Mouse (Mus musculus) stomach, embryonic 16.5 days (tissue): Measurements from ENCODE around the gene Ccl21b. TPM values are rescaled to one million over a fixed set of nuclear protein-coding genes. Genes with fewer than 3 reads are reported as not detected.
"Not testable (repeated sequence)": the region's sequence is repeated elsewhere in the genome, so short reads cannot be mapped to it uniquely, and the experiment has no call there.

Experiments used
- ATAC-seq: fragments of 200-750 bp; cut with Nextera tagmentation; 2 replicates; pipeline ENCODE4 v1.8.0; 2017; ENCODE audit warnings: moderate number of reproducible peaks, moderate TSS enrichment; ENCODE audit not compliant: insufficient read depth, low FRiP score
- H3K27ac ChIP-seq: fragments of 300-500 bp; sonication (generic); 2 replicates; pipeline ENCODE4 v1.5.1; 2014; ENCODE audit warnings: low read length
- H3K27me3 ChIP-seq: fragments of 300-500 bp; sonication (generic); 2 replicates; pipeline ENCODE4 v1.6.1; 2014; ENCODE audit warnings: low read length, control low read depth, mixed read lengths; ENCODE audit not compliant: control insufficient read depth, insufficient read depth
- H3K36me3 ChIP-seq: fragments of 300-500 bp; sonication (generic); 2 replicates; pipeline ENCODE4 v1.6.1; 2014; ENCODE audit warnings: low read length; ENCODE audit not compliant: control insufficient read depth, insufficient read depth
- H3K4me1 ChIP-seq: fragments of 300-500 bp; sonication (generic); 2 replicates; pipeline ENCODE4 v1.6.1; 2014; ENCODE audit warnings: low read length, control low read depth, mixed read lengths; ENCODE audit not compliant: control insufficient read depth, insufficient read depth
- H3K4me2 ChIP-seq: fragments of 300-500 bp; sonication (generic); 2 replicates; pipeline ENCODE4 v1.6.1; 2014; ENCODE audit warnings: low read depth, low read length, mixed read lengths
- H3K4me3 ChIP-seq: fragments of 300-500 bp; sonication (generic); replicated peaks from 2 replicates; pipeline ENCODE4 v1.5.1; 2014; ENCODE audit warnings: mild to moderate bottlenecking, low read length
- H3K9ac ChIP-seq: fragments of 300-500 bp; sonication (generic); 2 replicates; pipeline ENCODE4 v1.6.1; 2014; ENCODE audit warnings: low read length
- H3K9me3 ChIP-seq: fragments of 300-500 bp; sonication (generic); replicated peaks from 2 replicates; pipeline ENCODE4 v1.6.1; 2016; ENCODE audit warnings: low read length, control low read depth; ENCODE audit not compliant: control insufficient read depth
- WGBS: fragments of 180-500 bp; shearing (Covaris S2); extraction: QIAGEN DNeasy Blood & Tissue Kit; methylation state at CpG from one replicate; pipeline ENCODE4 v1.1.7; 2014; 5-methylcytosine and 5-hydroxymethylcytosine counted together
- polyA plus RNA-seq: library from polyadenylated mRNA; unstranded; fragments of >200 nt; fragmentation: Nextera tagmentation; extraction: Ambion mirVana; gene quantifications from 2 replicates; pipeline ENCODE4 v1.2.1, GENCODE M21; 2015

Ccl21b gene
- polyA plus RNA-seq, result not detected in 2 replicates

- H3K4me1 ChIP-seq, ATAC-seq, H3K4me2 ChIP-seq, H3K9me3 ChIP-seq, H3K36me3 ChIP-seq, H3K4me3 ChIP-seq, H3K9ac ChIP-seq, H3K27me3 ChIP-seq, H3K27ac ChIP-seq: not testable (repeated sequence)
- WGBS, result no CpG with 5 or more reads among the region's 5 CpGs
These were observed at the start of gene Ccl21b for GRCm38 (mm10) chr4:42255467-42255866. Gene Ccl21b (plus strand): TSS chr4:42255767.

- H3K27ac ChIP-seq, H3K4me2 ChIP-seq, H3K9ac ChIP-seq, ATAC-seq, H3K27me3 ChIP-seq, H3K4me3 ChIP-seq, H3K9me3 ChIP-seq, H3K36me3 ChIP-seq, H3K4me1 ChIP-seq: not testable (repeated sequence)
- no CpG with 5 or more reads among the region's 4 CpGs for WGBS
These were observed 15.2 kb upstream of the Ccl21b start, which contains the start of gene Gm10600 for GRCm38 (mm10) chr4:42240339-42240738. Gene Gm10600 (plus strand): TSS chr4:42240639.

GRCm38 (mm10) chr4:42293967-42294366 is 38.4 kb downstream of the Ccl21b start, which contains the start of gene Gm21953:
Gene Gm21953 (plus strand): TSS chr4:42294267.
- H3K4me3 ChIP-seq, H3K4me2 ChIP-seq: not testable (repeated sequence)
- WGBS, result no CpG with 5 or more reads among the region's 18 CpGs

More at GRCm38 (mm10) chr4:42293967-42294366, 38.4 kb downstream of the Ccl21b start, which contains the start of gene Gm21953:
- H3K36me3 ChIP-seq, ATAC-seq, H3K27ac ChIP-seq, H3K9ac ChIP-seq, H3K27me3 ChIP-seq, H3K4me1 ChIP-seq, H3K9me3 ChIP-seq: not testable (repeated sequence)

Other genes with a start within 250 kb of the Ccl21b start
- not detected in 2 replicates for gene Gm21093, start 221.0 kb upstream of the Ccl21b start, polyA plus RNA-seq
- not detected in 2 replicates for gene Gm3893, start 164.6 kb upstream of the Ccl21b start, polyA plus RNA-seq
- 2.4 and 16.3 TPM in 2 replicates for gene Gm13304, start 140.9 kb upstream of the Ccl21b start, polyA plus RNA-seq
- 0.37 TPM in 1 of 2 replicates, not detected in the other for gene Gm13306, start 102.3 kb upstream of the Ccl21b start, polyA plus RNA-seq
- 0.30 TPM in 1 of 2 replicates, not detected in the other for gene Gm13305, start 87.2 kb upstream of the Ccl21b start, polyA plus RNA-seq
- not detected in 2 replicates for gene Gm10600, start 15.1 kb upstream of the Ccl21b start, polyA plus RNA-seq
- gene Gm21953, start 38.5 kb downstream of the Ccl21b start, polyA plus RNA-seq, result not detected in 2 replicates
- not detected in 2 replicates for gene Fam205a3, start 62.6 kb downstream of the Ccl21b start, polyA plus RNA-seq
- gene Gm21586, start 183.6 kb downstream of the Ccl21b start, polyA plus RNA-seq, result not detected in 2 replicates
- gene Gm2163, start 211.0 kb downstream of the Ccl21b start, polyA plus RNA-seq, result 0.06 and 0.10 TPM in 2 replicates